1 mouse cellular context compared by ENCODE assay signal in the genomic region with DNA sequence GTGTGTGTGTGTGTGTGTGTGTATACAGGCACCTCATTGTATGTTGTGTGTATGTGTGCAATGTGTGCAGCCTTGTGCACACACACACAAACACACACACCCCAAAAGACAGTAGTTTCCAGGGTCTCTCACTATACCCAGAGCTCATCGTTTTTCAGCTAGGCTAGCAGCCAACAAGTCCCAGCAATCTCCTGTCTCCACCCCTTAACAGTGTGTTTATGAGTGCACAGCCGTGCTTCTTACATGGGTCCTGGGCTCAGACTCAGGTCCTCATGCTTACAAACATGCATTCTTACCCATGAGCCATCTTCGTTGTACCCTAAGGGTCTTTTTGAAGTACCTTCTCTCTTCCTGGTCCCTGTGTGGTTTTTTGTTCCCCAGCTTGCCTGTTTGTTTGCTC.
TF ChIP-seq lines count a peak whose summit lies in the region.

No protein-coding gene starts in this region.

TF ChIP-seq in MEL, 35 proteins besides CTCF, POLR2A, EP300 and RAD21:
- TF ChIP-seq GATA1 (IDR thresholded peaks at IDR 0.05; ENCODE audit: low read depth, low read length), result no peak
- TF ChIP-seq ZKSCAN1 (IDR thresholded peaks at IDR 0.05; ENCODE audit: low read depth, low read length), result no peak
- TF ChIP-seq POLR2AphosphoS5 (IDR thresholded peaks at IDR 0.05; ENCODE audit: borderline replicate concordance, low read depth, low read length), result no peak
- no peak for TF ChIP-seq MXI1 (IDR thresholded peaks at IDR 0.05; ENCODE audit: low read depth, low read length)
- TF ChIP-seq UBTF (IDR thresholded peaks at IDR 0.05; ENCODE audit: borderline replicate concordance, insufficient read depth, low read depth, low read length), result no peak
- TF ChIP-seq ZNF384 (IDR thresholded peaks at IDR 0.05; ENCODE audit: low read depth, low read length), result no peak
- no peak for TF ChIP-seq MYC (IDR thresholded peaks at IDR 0.05; ENCODE audit: low read depth, low read length)
- no peak for TF ChIP-seq SMC3 (IDR thresholded peaks at IDR 0.05; ENCODE audit: low read depth, low read length)
- TF ChIP-seq ETS1 (IDR thresholded peaks at IDR 0.05; ENCODE audit: low read depth, low read length), result no peak
- TF ChIP-seq MEF2A (IDR thresholded peaks at IDR 0.05; ENCODE audit: extremely low read depth, insufficient replicate concordance, low read depth, low read length, poor library complexity, severe bottlenecking), result no peak
- TF ChIP-seq TAL1 (IDR thresholded peaks at IDR 0.05; ENCODE audit: low read length), result no peak
- TF ChIP-seq POLR2AphosphoS2 (IDR thresholded peaks at IDR 0.05; ENCODE audit: low read length), result no peak
- TF ChIP-seq GABPA (IDR thresholded peaks at IDR 0.05; ENCODE audit: low read depth, low read length), result no peak
- no peak for TF ChIP-seq NELFE (IDR thresholded peaks at IDR 0.05; ENCODE audit: low read depth, low read length)
- no peak for TF ChIP-seq TBP (IDR thresholded peaks at IDR 0.05; ENCODE audit: low read depth, low read length)
- no peak for TF ChIP-seq TCF12 (IDR thresholded peaks at IDR 0.05; ENCODE audit: low read depth, low read length)
- TF ChIP-seq BHLHE40 (IDR thresholded peaks at IDR 0.05; ENCODE audit: borderline replicate concordance, low read depth, low read length), result no peak
- TF ChIP-seq RCOR1 (IDR thresholded peaks at IDR 0.05; ENCODE audit: low read depth, low read length), result no peak
- no peak for TF ChIP-seq ELF1 (IDR thresholded peaks at IDR 0.05; ENCODE audit: low read depth, low read length)
TF ChIP-seq in MEL: peak in this region for 0.
